Mouse (Mus musculus): ENCODE measurements around the gene Paqr4. TPM values are rescaled to one million over a fixed set of nuclear protein-coding genes. Genes with fewer than 3 reads are reported as not detected.

The Paqr4 gene
- total RNA-seq, 2 experiments from 2014 or later = 55.1 to 58.7 TPM

- no peak for DNase-seq (ENCODE audit: extremely low spot score in 1 of 2, low spot score in 1 of 2)
Measured at GRCm38 (mm10) chr17:23730441-23730840, 10.2 kb downstream of the Paqr4 start.

DNA sequence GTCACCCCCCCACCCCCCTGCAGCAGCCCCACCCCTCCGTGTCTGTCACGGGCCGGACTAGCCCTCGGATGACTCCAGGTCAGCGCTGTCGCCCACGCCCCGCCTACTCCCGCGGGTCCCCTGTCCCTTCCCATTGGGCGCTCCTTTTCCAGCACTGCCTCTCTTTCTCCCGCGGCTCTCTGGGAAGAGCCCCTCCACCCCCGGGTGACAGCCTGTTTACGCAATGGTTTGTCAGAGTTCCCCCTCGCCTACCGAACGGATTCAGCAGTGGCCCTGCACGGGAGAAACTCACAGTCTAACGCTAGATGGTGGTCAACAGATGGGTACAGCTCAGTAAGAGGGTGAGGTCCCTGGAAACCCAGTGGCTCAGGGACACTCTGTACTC, 13.9 kb downstream of the Paqr4 start:
- no peak for DNase-seq (ENCODE audit: extremely low spot score in 1 of 2, low spot score in 1 of 2)

DNA sequence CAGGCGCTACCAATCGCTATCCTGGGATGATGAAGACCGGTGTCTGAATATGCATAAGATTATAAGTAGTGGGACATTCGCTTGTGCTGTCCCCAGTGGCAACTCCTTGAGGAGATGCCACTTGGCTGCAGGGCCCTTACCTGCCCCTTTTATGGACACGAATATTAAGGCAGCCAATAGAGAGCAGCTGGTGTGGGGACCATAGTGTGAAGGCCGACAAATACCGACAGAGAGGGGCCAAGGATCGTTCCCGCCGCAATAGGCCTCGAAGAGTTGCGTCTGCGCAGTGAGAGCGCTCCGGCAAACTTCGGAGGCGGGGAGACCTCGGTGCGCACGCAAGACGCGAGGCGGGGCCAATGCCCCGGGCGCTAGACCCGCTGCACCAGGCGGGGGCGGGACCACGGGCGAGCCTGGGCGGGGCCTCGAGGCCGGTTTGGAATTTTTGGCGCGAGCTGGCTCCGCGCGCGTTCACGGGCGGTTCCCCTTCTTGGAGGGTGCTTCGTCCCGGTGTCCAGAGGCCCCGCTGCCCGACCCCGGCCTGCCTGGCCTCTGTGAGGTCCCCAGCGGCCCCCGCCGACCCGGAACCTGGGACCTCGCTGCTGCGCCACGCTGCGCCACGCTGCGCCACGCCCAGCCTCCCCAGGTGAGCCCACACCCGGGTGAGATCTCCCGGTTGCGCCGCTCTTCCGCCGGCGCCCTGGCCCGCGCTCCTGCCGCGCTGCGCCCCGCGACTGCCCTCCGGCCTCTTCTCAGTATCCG, 14.5 kb downstream of the Paqr4 start, which contains the start of gene Pkmyt1:
Gene Pkmyt1 (plus strand): TSS at position 338 of the 759 bp plus-strand sequence.
- peak; percentile 85 to 88 for DNase-seq (ENCODE audit: extremely low spot score in 1 of 2, low spot score in 1 of 2)

GRCm38 (mm10) chr17:23725477-23725876, 15.2 kb downstream of the Paqr4 start:
- no peak for DNase-seq (ENCODE audit: extremely low spot score in 1 of 2, low spot score in 1 of 2)

- DNase-seq (ENCODE audit: extremely low spot score in 1 of 2, low spot score in 1 of 2) = no peak
Measured at GRCm38 (mm10) chr17:23722376-23723125, 18.1 kb downstream of the Paqr4 start, which contains the start of gene 1520401A03Rik. Gene 1520401A03Rik (minus strand): TSS chr17:23722783.

GRCm38 (mm10) chr17:23721886-23722285, 18.8 kb downstream of the Paqr4 start:
- DNase-seq (ENCODE audit: extremely low spot score in 1 of 2, low spot score in 1 of 2) = no peak

- DNase-seq (ENCODE audit: extremely low spot score in 1 of 2, low spot score in 1 of 2) = no peak
Measured at GRCm38 (mm10) chr17:23719455-23719854, 21.2 kb downstream of the Paqr4 start.

DNA sequence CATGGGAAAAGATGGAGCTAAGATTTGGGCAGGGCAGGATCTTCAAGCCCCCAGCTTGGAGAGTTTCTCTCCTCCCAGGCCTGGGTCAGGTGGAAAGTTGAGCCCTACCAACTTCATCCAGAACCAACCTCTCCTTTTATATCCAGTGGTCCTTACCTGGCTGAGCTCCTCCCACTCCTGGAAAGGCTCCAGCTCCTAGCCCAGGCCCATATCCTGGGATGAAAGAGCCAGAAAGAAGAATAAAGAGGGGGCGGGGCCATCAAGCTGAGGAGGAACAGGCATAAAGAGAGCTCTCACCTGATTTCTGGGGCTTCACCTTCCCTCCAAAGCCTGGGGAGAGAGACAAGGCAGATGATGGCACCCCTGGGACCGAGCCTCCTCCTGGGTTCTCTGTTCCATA, 23.7 kb downstream of the Paqr4 start:
- no peak for DNase-seq (ENCODE audit: extremely low spot score in 1 of 2, low spot score in 1 of 2)

- peak; percentile 67 to 84 for DNase-seq (ENCODE audit: extremely low spot score in 1 of 2, low spot score in 1 of 2)
Measured at GRCm38 (mm10) chr17:23706212-23706611, 34.5 kb downstream of the Paqr4 start.

GRCm38 (mm10) chr17:23705525-23706104, 35.1 kb downstream of the Paqr4 start:
- no peak for DNase-seq (ENCODE audit: extremely low spot score in 1 of 2, low spot score in 1 of 2)

DNA sequence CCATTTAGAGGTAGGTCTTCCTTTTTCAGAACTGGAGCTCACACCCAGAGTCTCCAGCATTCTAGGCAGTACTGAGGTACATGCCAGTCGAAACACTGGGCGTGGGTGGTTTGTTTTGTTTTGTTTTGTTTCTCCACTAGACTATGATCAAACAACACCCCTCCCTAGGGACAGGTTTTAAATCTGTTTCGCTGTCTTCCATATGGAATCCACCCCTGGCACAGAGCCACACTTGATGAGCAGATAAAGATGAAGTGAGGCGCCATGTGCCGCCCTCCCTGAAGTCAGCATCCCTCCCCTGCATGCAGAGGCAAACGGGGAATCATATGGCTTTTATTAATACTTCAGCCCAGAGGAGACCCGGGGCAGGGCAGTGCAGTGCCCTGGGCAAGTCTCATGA, 35.9 kb downstream of the Paqr4 start:
- peak in 1 of 2 experiments; percentile 31 for DNase-seq (ENCODE audit: extremely low spot score in 1 of 2, low spot score in 1 of 2)

DNA sequence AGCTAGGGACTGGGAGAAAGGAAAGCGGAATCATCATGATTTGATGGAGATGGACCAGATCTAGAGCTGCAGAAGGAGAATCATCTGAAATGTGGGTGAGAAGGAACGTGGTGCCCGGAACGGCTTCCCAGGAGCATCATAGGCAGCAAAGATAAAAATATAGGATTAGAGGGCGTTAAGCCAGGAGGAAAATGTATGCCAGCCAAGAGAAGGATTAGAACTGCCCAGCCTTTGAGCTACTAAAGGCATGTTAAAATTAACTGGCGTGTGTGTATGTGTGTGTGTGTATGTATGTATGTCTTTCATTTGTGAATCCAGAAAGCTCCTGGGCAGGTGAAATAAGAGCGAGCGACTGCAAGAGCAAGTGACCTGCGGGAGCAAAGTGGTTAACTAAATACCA, 37.4 kb downstream of the Paqr4 start:
- DNase-seq (ENCODE audit: extremely low spot score in 1 of 2, low spot score in 1 of 2) = no peak

GRCm38 (mm10) chr17:23700079-23700478, 40.6 kb downstream of the Paqr4 start:
- DNase-seq (ENCODE audit: extremely low spot score in 1 of 2, low spot score in 1 of 2) = peak; percentile 67 to 78

GRCm38 (mm10) chr17:23699131-23700077, 41.3 kb downstream of the Paqr4 start:
- peak in 1 of 2 experiments; percentile 12 for DNase-seq (ENCODE audit: extremely low spot score in 1 of 2, low spot score in 1 of 2)

DNA sequence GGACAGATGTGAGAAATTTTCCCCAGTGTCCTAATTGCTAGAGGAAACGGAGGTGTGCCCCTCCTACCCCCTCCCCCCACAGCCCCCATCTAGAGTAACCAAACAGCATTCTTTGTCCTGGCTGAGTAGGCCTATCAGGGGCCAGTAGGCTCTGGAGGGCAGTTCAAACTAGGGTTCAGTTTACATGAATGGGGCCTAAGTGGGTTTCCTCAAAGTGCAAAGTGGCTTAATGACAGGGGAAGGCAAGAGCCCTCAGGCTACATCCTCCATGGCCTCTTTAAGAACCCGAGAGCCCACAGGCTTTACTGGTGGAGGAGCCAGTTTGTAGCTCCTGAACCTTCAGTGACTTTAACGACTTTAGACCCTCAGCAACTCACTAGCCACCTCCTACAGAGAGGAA, 44.9 kb downstream of the Paqr4 start:
- DNase-seq (ENCODE audit: extremely low spot score in 1 of 2, low spot score in 1 of 2) = no peak

- DNase-seq (ENCODE audit: extremely low spot score in 1 of 2, low spot score in 1 of 2) = no peak
Measured at GRCm38 (mm10) chr17:23694491-23694890, 46.2 kb downstream of the Paqr4 start.

Data from layer of hippocampus, postnatal 25 days (tissue).